Mouse (Mus musculus) small intestine, adult 2 months (tissue): ENCODE measurements around the gene Rrbp1. TPM values are rescaled to one million over a fixed set of nuclear protein-coding genes. Genes with fewer than 3 reads are reported as not detected.
A peak's percentile ranks its signal among the peaks of the same experiment; 100 is the strongest.

Experiments used
- H3K27ac ChIP-seq: fragments of 200-500 bp; 2 replicates; pipeline ENCODE4 v1.5.1; 2012; ENCODE audit warnings: low read depth, low read length, control low read depth, inconsistent platforms; ENCODE audit not compliant: insufficient read depth
- H3K27me3 ChIP-seq: fragments of 200-500 bp; 2 replicates; pipeline ENCODE4 v1.6.1; 2012; ENCODE audit warnings: mild to moderate bottlenecking, moderate library complexity, low read length, inconsistent platforms; ENCODE audit not compliant: control insufficient read depth, insufficient read depth
- H3K36me3 ChIP-seq: fragments of 200-500 bp; 2 replicates; pipeline ENCODE4 v1.6.1; 2012; ENCODE audit warnings: mild to moderate bottlenecking, low read length, control low read depth, inconsistent platforms; ENCODE audit not compliant: control insufficient read depth, insufficient read depth
- H3K4me1 ChIP-seq: fragments of 200-500 bp; 2 replicates; pipeline ENCODE4 v1.6.1; 2012; ENCODE audit warnings: low read length, inconsistent platforms, mixed read lengths; ENCODE audit not compliant: control insufficient read depth, insufficient read depth, insufficient read length
- H3K4me3 ChIP-seq: fragments of 200-500 bp; 2 replicates; pipeline ENCODE4 v1.5.1; 2012; ENCODE audit warnings: low read depth, mild to moderate bottlenecking, control low read depth, inconsistent platforms, low read length, moderate library complexity
- CTCF ChIP-seq: fragments of 200-500 bp; IDR thresholded peaks from 2 replicates; pipeline ENCODE4 v1.5.1; 2012; ENCODE audit warnings: low read depth, mild to moderate bottlenecking, control low read depth, inconsistent platforms, low read length, moderate library complexity, mixed read lengths; ENCODE audit not compliant: insufficient replicate concordance, insufficient read length; ENCODE audit errors: extremely low read depth
- POLR2A ChIP-seq: fragments of 200-500 bp; IDR thresholded peaks from 2 replicates; pipeline ENCODE4 v1.6.1; 2012; ENCODE audit warnings: low read depth, mild to moderate bottlenecking, control low read depth, inconsistent platforms, low read length, moderate library complexity
- WGBS: fragments of 180-500 bp; shearing (Covaris S2); methylation state at CpG from one replicate; pipeline ENCODE4 v1.1.7; 2018; 5-methylcytosine and 5-hydroxymethylcytosine counted together
- polyA plus RNA-seq: library from polyadenylated mRNA; depleted of rRNA; stranded (reverse); fragments of >200 nt; gene quantifications from 2 replicates; pipeline ENCODE4 v1.2.3, GENCODE M21; 2012; rRNA removed

Gene Rrbp1
- 82.7 and 144 TPM in 2 replicates for polyA plus RNA-seq

GRCm38 (mm10) chr2:144011080-144011551 lies at the start of gene Rrbp1:
Gene Rrbp1 (minus strand): TSS chr2:144011263.
- Histone ChIP-seq H3K36me3 (peaks cover 5% of the 10 kb centered on the region), H3K4me1 (peaks cover 16% of the 10 kb centered on the region; the same call in 1 of the 2 replicates), H3K27me3 (no peaks in the 10 kb centered on the region), H3K27ac (peak within 1 kb of the TSS; percentile 85), H3K4me3 (peak within 1 kb of the TSS; percentile 93)
- TF ChIP-seq POLR2A (peak; percentile 96), CTCF (no peak)
- WGBS, result under 1% methylated on average over 53 of the region's 53 CpGs

GRCm38 (mm10) chr2:144057735-144058134 lies 46.7 kb upstream of the Rrbp1 start:
- TF ChIP-seq POLR2A (no peak), CTCF (no peak)
- H3K4me3 ChIP-seq, result no peak overlapping the region
- no peak overlapping the region for H3K27ac ChIP-seq
- WGBS, result 93% methylated on average over 2 of the region's 2 CpGs
- H3K36me3 ChIP-seq, result no peaks in the 10 kb centered on the region
- H3K27me3 ChIP-seq, result no peaks in the 10 kb centered on the region
- no peaks in the 10 kb centered on the region for H3K4me1 ChIP-seq

GRCm38 (mm10) chr2:144052410-144053065 lies 41.5 kb upstream of the Rrbp1 start:
- no peaks in the 10 kb centered on the region for H3K4me1 ChIP-seq
- TF ChIP-seq CTCF, result no peak
- no peak for TF ChIP-seq POLR2A
- 81% methylated on average over 8 of the region's 8 CpGs for WGBS
- H3K4me3 ChIP-seq, result no peak overlapping the region
- no peaks in the 10 kb centered on the region for H3K36me3 ChIP-seq
- no peak overlapping the region for H3K27ac ChIP-seq
- H3K27me3 ChIP-seq, result no peaks in the 10 kb centered on the region

GRCm38 (mm10) chr2:144050861-144051260 lies 39.8 kb upstream of the Rrbp1 start:
- no peak overlapping the region for H3K4me3 ChIP-seq
- H3K36me3 ChIP-seq, result no peaks in the 10 kb centered on the region
- H3K27me3 ChIP-seq, result no peaks in the 10 kb centered on the region
- H3K4me1 ChIP-seq, result no peaks in the 10 kb centered on the region
- TF ChIP-seq CTCF (no peak), POLR2A (no peak)
- WGBS, result 88% methylated on average over 6 of the region's 6 CpGs
- no peak overlapping the region for H3K27ac ChIP-seq

GRCm38 (mm10) chr2:144050146-144050680 lies 39.1 kb upstream of the Rrbp1 start:
- no peak overlapping the region for H3K27ac ChIP-seq
- no peak overlapping the region for H3K4me3 ChIP-seq
- no peaks in the 10 kb centered on the region for H3K4me1 ChIP-seq
- TF ChIP-seq CTCF (no peak), POLR2A (no peak)
- 65% methylated on average over 8 of the region's 8 CpGs for WGBS
- no peaks in the 10 kb centered on the region for H3K36me3 ChIP-seq
- no peaks in the 10 kb centered on the region for H3K27me3 ChIP-seq

GRCm38 (mm10) chr2:144046916-144047315 lies 35.9 kb upstream of the Rrbp1 start:
- Histone ChIP-seq H3K36me3 (no peaks in the 10 kb centered on the region), H3K4me1 (no peaks in the 10 kb centered on the region), H3K27ac (no peak overlapping the region), H3K27me3 (no peaks in the 10 kb centered on the region), H3K4me3 (no peak overlapping the region)
- TF ChIP-seq CTCF (no peak), POLR2A (no peak)
- WGBS, result 75% methylated on average over 11 of the region's 11 CpGs

GRCm38 (mm10) chr2:144045756-144046560 lies 34.9 kb upstream of the Rrbp1 start:
- H3K27me3 ChIP-seq, result no peaks in the 10 kb centered on the region
- no peaks in the 10 kb centered on the region for H3K36me3 ChIP-seq
- WGBS, result 79% methylated on average over 5 of the region's 5 CpGs
- H3K27ac ChIP-seq, result no peak overlapping the region
- no peak overlapping the region for H3K4me3 ChIP-seq
- TF ChIP-seq CTCF, result no peak
- no peak for TF ChIP-seq POLR2A
- H3K4me1 ChIP-seq, result no peaks in the 10 kb centered on the region
